Mouse (Mus musculus): Measurements from ENCODE around the gene Sgk2. TPM values are rescaled to one million over a fixed set of nuclear protein-coding genes. Genes with fewer than 3 reads are reported as not detected.

Gene Sgk2
- polyA plus RNA-seq, 1 experiment = 0.22 TPM

- no peak for TF ChIP-seq POLR2A (IDR thresholded peaks at IDR 0.05; ENCODE audit: control insufficient read depth, extremely low read depth, insufficient read depth, low read length, poor library complexity)
- TF ChIP-seq CTCF (IDR thresholded peaks at IDR 0.05; ENCODE audit: borderline replicate concordance, control insufficient read depth, extremely low read depth, insufficient read depth, low read length, poor library complexity) = no peak
- Histone ChIP-seq H3K4me3 (ENCODE audit: control insufficient read depth, insufficient read depth, low read length) (no peak overlapping the region), H3K27ac (ENCODE audit: control insufficient read depth, insufficient read depth, low read length) (no peak overlapping the region), H3K27me3 (ENCODE audit: control insufficient read depth, insufficient read depth, low read length) (no peaks in the 10 kb centered on the region), H3K36me3 (ENCODE audit: control insufficient read depth, insufficient read depth, low read length) (no peaks in the 10 kb centered on the region), H3K4me1 (replicated peaks; ENCODE audit: control insufficient read depth, insufficient read depth, low read length) (no peaks in the 10 kb centered on the region)
- 86% methylated on average over 6 of the region's 6 CpGs for WGBS
- DNase-seq = no peak
Measured at GRCm38 (mm10) chr2:162970896-162971295, 16.2 kb upstream of the Sgk2 start.

- H3K27me3 ChIP-seq (ENCODE audit: control insufficient read depth, insufficient read depth, low read length) = no peaks in the 10 kb centered on the region; the same call in 1 of the 2 replicates
- no peak overlapping the region for H3K4me3 ChIP-seq (ENCODE audit: control insufficient read depth, insufficient read depth, low read length)
- TF ChIP-seq CTCF (IDR thresholded peaks at IDR 0.05; ENCODE audit: borderline replicate concordance, control insufficient read depth, extremely low read depth, insufficient read depth, low read length, poor library complexity) (no peak), POLR2A (IDR thresholded peaks at IDR 0.05; ENCODE audit: control insufficient read depth, extremely low read depth, insufficient read depth, low read length, poor library complexity) (no peak)
- H3K27ac ChIP-seq (ENCODE audit: control insufficient read depth, insufficient read depth, low read length) = no peak overlapping the region
- no peak for DNase-seq
- 39% methylated on average over 7 of the region's 7 CpGs for WGBS
- H3K4me1 ChIP-seq (replicated peaks; ENCODE audit: control insufficient read depth, insufficient read depth, low read length) = no peaks in the 10 kb centered on the region
- no peaks in the 10 kb centered on the region for H3K36me3 ChIP-seq (ENCODE audit: control insufficient read depth, insufficient read depth, low read length)
Measured at GRCm38 (mm10) chr2:162972752-162973151, 14.4 kb upstream of the Sgk2 start.

DNA sequence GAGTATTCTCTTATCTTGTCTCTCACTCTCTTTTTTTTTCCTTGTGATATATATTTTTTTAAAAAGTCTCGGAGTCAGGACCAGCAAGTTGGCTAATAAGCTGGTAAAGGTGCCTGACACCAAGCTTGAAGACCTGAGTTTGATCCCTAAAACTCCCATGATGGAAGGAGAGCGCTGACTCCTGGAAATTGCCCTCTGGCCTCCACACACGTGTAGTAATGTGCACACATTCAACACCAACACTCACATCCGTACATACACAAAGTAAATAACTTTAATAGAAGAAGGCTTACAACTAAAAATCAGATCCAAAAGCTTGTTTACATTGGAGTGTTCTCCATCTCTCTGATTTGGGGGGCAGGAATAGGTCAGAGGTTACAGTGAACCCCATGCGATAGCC lies 13.9 kb upstream of the Sgk2 start:
- Histone ChIP-seq H3K27ac (ENCODE audit: control insufficient read depth, insufficient read depth, low read length) (no peak overlapping the region), H3K4me1 (replicated peaks; ENCODE audit: control insufficient read depth, insufficient read depth, low read length) (no peaks in the 10 kb centered on the region), H3K27me3 (ENCODE audit: control insufficient read depth, insufficient read depth, low read length) (no peaks in the 10 kb centered on the region; the same call in 1 of the 2 replicates), H3K36me3 (ENCODE audit: control insufficient read depth, insufficient read depth, low read length) (no peaks in the 10 kb centered on the region), H3K4me3 (ENCODE audit: control insufficient read depth, insufficient read depth, low read length) (no peak overlapping the region)
- TF ChIP-seq POLR2A (IDR thresholded peaks at IDR 0.05; ENCODE audit: control insufficient read depth, extremely low read depth, insufficient read depth, low read length, poor library complexity) (no peak), CTCF (IDR thresholded peaks at IDR 0.05; ENCODE audit: borderline replicate concordance, control insufficient read depth, extremely low read depth, insufficient read depth, low read length, poor library complexity) (no peak)
- WGBS = 91% methylated on average over 5 of the region's 5 CpGs
- no peak for DNase-seq

- H3K27ac ChIP-seq (ENCODE audit: control insufficient read depth, insufficient read depth, low read length) = no peak overlapping the region
- no peak overlapping the region for H3K4me3 ChIP-seq (ENCODE audit: control insufficient read depth, insufficient read depth, low read length)
- no peak for DNase-seq
- TF ChIP-seq CTCF (IDR thresholded peaks at IDR 0.05; ENCODE audit: borderline replicate concordance, control insufficient read depth, extremely low read depth, insufficient read depth, low read length, poor library complexity) = no peak
- TF ChIP-seq POLR2A (IDR thresholded peaks at IDR 0.05; ENCODE audit: control insufficient read depth, extremely low read depth, insufficient read depth, low read length, poor library complexity) = no peak
- no peaks in the 10 kb centered on the region; the same call in 1 of the 2 replicates for H3K27me3 ChIP-seq (ENCODE audit: control insufficient read depth, insufficient read depth, low read length)
- H3K36me3 ChIP-seq (ENCODE audit: control insufficient read depth, insufficient read depth, low read length) = no peaks in the 10 kb centered on the region
- no peaks in the 10 kb centered on the region for H3K4me1 ChIP-seq (replicated peaks; ENCODE audit: control insufficient read depth, insufficient read depth, low read length)
- 85% methylated on average over 11 of the region's 11 CpGs for WGBS
Measured at GRCm38 (mm10) chr2:162973637-162974036, 13.5 kb upstream of the Sgk2 start.

GRCm38 (mm10) chr2:162975157-162975775 lies 11.9 kb upstream of the Sgk2 start:
- H3K27ac ChIP-seq (ENCODE audit: control insufficient read depth, insufficient read depth, low read length) = no peak overlapping the region
- no peaks in the 10 kb centered on the region for H3K36me3 ChIP-seq (ENCODE audit: control insufficient read depth, insufficient read depth, low read length)
- TF ChIP-seq POLR2A (IDR thresholded peaks at IDR 0.05; ENCODE audit: control insufficient read depth, extremely low read depth, insufficient read depth, low read length, poor library complexity) (no peak), CTCF (IDR thresholded peaks at IDR 0.05; ENCODE audit: borderline replicate concordance, control insufficient read depth, extremely low read depth, insufficient read depth, low read length, poor library complexity) (no peak)
- no peaks in the 10 kb centered on the region; the same call in 1 of the 2 replicates for H3K27me3 ChIP-seq (ENCODE audit: control insufficient read depth, insufficient read depth, low read length)
- no peaks in the 10 kb centered on the region for H3K4me1 ChIP-seq (replicated peaks; ENCODE audit: control insufficient read depth, insufficient read depth, low read length)
- 92% methylated on average over 11 of the region's 11 CpGs for WGBS
- no peak for DNase-seq
- no peak overlapping the region for H3K4me3 ChIP-seq (ENCODE audit: control insufficient read depth, insufficient read depth, low read length)

GRCm38 (mm10) chr2:162976001-162976400 lies 11.1 kb upstream of the Sgk2 start:
- TF ChIP-seq CTCF (IDR thresholded peaks at IDR 0.05; ENCODE audit: borderline replicate concordance, control insufficient read depth, extremely low read depth, insufficient read depth, low read length, poor library complexity) (no peak), POLR2A (IDR thresholded peaks at IDR 0.05; ENCODE audit: control insufficient read depth, extremely low read depth, insufficient read depth, low read length, poor library complexity) (no peak)
- no peaks in the 10 kb centered on the region for H3K36me3 ChIP-seq (ENCODE audit: control insufficient read depth, insufficient read depth, low read length)
- H3K27ac ChIP-seq (ENCODE audit: control insufficient read depth, insufficient read depth, low read length) = no peak overlapping the region
- DNase-seq = no peak
- no peaks in the 10 kb centered on the region for H3K4me1 ChIP-seq (replicated peaks; ENCODE audit: control insufficient read depth, insufficient read depth, low read length)
- H3K27me3 ChIP-seq (ENCODE audit: control insufficient read depth, insufficient read depth, low read length) = no peaks in the 10 kb centered on the region; the same call in 1 of the 2 replicates
- 54% methylated on average over 4 of the region's 4 CpGs for WGBS
- H3K4me3 ChIP-seq (ENCODE audit: control insufficient read depth, insufficient read depth, low read length) = no peak overlapping the region
